Mouse (Mus musculus) retina, postnatal 7 days (tissue): ENCODE measurements around the gene C8g.

Source experiments
- DNase-seq: peaks from one replicate; pipeline ENCODE4 v3.0.0-alpha.2; 2012; ENCODE audit warnings: low read depth, low spot score

Gene C8g

DNA sequence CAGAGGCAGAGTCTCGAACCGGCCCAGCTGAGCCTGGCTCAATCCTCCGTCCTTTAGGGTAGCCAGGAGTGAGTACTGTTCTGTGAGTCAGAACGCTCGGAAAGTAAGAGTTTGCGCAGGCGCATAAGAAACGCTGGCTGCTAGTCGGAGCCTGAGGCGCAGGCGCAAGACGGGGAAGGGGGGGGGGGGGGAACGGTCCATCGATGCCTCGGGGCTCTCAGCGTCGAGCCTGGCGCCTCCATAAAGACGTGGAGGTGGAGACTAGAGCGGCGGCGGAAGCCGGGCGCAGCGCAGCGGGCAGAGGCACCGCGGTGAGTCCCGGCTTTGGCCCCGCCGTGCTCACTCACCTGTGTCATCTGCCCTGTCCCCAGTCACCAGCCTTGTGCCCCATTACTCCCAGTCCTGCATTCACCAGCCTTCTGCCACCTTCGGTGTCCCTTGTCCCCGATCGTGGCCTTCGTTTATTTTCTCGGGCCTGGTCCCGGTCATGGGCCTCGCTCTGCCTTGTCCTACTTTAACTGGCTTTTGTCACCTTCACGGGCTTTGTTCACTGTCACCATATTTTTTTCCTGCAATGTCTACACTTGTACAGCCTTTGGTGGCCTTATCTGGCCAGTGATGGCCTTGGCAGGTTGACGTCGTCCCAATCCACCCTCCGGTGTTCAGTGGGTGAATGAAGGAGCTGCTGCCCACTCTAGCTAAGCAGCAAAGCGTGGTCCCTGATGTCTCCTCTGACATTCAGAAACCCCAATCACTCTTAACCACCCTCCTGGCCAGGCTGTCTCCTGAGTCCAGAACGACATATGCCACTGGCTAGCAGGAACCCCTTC is 728 bp downstream of the C8g start, which contains the start of gene Fbxw5:
Fbxw5 (plus strand) TSS at position 175 of the 830 bp plus-strand sequence.
- DNase-seq = peak; percentile 94

- no peak for DNase-seq
Observed at GRCm38 (mm10) chr2:25500071-25500575, 1.4 kb downstream of the C8g start.

GRCm38 (mm10) chr2:25498622-25499478 is 2.7 kb downstream of the C8g start:
- no peak for DNase-seq

DNA sequence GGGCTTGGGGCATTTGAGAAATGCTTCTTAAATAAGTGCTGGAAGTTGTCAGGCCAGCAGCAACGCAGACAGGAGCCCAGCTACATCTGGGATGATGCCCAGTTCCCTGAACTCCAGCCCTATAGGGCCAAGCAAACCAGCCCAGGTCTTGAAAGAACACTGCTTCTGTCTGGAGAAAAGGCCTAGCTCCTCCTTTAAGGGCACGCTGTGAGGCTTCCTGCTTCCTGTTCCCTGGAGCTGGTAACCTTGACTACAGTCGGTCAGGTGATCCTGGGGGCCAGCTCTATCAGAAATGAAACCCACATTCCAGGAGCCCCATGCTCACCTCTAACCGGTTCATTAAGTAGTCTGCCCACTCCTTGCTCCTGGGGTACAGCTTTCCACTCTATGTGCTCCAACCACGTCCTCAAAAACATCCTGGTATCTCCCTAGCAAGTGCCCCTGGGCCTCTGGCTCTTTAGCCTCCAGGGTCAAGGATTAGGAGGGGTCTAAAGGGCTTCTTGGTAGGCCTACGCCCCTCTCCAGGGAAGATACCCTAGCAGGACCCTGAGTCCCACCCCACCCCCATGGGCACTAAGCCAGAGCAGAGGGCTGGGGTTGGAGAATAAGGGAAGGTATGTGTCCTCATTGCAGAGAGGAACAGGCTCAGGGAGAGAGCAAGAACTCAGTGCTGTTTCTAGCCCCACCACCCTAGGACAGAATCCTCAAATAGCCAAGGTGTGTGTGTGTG is 3.5 kb downstream of the C8g start:
- DNase-seq = no peak

GRCm38 (mm10) chr2:25496462-25496861 is 5.1 kb downstream of the C8g start:
- DNase-seq = peak; percentile 36

GRCm38 (mm10) chr2:25493476-25493961 is 8.0 kb downstream of the C8g start, which contains the start of gene Lcn12:
Gene Lcn12, minus strand, starts transcription at chr2:25493911.
- no peak for DNase-seq

DNA sequence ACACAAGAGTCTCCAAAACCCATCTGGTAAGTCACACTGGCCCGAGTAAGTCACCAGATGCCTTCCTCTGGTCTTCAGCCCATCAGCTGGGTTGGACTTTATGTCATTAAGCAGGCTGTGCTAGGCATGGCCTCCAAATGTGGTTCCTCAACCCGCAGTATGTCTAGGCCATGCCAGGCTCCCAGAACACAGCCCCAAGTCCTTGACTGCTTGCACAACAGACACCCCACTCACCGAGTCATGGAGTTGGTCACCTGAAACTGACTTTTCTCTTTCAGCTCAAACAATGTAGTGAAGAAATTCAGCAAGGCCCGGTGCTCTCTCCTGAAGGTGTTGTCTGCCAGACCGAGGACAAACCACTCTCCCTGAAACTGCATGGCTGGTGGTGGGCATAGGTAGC is 8.5 kb downstream of the C8g start:
- DNase-seq = no peak

- DNase-seq = no peak
Observed at GRCm38 (mm10) chr2:25488671-25489068, 12.8 kb downstream of the C8g start.

DNA sequence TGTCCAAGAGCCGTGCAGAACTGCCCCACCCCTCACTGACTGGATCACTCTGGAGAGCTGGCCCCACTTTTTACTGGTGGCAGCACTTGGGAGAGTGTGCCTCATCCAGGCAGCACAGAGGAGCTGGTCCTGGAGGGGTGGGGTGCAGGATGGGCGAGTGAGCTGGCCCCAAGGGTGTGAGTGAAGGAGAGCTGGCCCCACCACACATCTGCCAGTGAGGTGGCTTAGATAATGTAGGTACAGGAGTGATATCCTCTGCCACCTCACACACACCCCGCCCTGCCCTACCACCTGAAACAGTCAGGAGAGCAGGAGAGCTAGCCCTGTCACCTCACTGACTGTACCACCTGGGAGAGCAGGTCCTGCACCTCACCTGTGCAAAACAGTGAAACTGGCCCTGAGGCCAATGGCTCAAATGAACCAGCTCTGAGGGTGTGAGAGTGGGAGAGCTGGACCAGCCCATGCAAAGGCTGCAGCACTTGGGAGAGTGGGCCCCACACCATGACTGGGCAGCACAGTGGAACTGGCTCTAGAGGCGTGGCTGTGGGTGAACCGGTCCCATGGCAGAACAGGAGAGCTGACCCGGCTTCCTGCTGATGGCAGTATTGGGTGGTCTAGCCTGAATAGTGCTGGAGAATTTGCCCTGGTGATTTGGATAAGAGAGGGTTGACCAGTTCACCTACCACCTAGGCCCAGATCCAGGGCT is 13.4 kb downstream of the C8g start:
- DNase-seq = no peak

DNA sequence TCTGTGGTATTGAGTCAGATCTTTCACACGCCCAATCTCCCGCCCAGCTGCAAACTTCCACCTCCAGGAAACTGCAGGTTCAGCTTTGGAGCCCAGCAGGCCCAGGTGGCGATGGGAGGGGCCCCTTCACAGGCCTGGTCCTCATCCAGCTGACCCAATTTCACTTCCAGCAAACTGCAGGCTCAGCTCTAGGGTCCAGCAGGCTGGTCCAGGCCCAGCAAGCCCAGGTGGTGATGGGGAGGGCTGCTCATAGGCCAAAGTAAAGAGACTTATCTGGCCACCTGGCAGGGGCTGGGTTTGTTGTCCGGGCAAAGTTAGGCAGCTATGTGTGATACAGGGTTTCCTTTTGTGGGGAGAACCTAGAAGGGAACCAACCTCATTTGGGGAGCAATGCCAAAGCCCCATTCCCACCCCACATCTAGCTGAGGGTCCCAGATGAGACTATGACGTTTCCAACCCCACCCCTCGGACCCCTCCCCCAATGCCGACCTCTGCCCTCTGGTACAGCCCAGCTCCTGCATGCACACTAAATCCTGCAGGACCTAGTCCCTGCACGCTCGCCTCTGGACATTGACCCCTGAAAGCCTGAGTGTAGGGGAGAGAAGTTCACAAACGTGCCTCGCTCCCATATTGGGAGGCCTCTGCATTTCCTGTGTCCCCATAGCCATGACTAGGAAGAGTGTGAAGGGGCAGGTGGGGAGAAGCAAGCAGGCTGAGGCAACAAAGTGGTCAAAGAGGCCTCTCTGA is 16.4 kb downstream of the C8g start:
- peak; percentile 32 for DNase-seq

GRCm38 (mm10) chr2:25482969-25483368 is 18.6 kb downstream of the C8g start:
- peak; percentile 37 for DNase-seq

DNA sequence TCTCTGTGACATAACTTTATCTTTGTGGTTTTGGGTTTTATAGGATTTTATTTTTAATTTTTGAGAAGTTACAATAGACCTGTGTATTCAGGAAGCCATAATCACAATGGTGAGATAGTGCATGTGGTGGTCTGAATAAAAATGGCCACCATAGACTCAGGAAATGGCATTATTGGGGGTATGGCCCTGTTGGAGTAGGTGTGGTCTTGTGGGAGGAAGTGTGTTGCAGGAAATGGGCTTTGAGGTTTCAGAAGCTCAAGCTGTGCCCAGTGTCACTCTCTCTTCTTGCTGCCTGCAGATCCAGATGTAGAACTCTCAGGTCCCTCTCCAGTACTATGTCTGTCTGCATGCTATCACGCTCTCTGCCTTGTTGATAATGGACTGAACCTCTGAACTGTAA is 21.0 kb downstream of the C8g start:
- no peak for DNase-seq

DNA sequence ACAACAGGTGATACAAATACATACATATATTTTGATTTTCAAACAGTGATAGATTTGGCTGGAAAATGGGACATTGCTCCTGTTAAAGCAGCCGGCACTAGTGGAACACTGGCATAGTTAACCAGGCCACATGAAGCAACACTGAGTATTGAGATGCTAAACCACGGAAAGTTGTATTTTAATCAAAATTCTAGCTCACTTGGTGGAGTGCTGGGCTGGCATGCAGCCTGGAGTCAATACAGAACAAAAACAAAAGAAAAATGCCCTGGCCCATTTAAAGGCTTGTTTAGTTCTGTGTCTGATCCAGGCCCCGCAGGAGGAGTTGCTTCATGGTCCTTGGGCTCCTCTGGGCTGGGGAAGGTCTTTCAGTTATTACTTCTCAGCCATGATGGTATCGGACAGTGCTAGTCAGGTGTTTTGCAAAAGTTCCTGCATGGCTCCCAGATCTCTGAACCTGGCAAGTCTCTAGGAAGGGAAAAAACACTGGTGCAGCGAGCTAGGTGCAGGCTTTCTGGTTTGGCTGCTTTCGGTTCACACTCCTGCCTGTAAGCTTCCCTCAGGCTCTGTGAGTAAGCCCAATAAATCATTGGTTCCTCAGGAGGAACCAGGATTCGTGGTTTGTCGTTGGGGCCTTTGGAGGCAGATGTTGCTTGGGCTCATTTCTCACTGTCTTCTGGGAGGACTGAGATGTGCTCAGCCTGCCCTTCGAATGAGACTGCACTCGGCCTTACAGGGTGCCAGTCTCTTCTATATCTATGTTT is 21.8 kb downstream of the C8g start:
- DNase-seq = no peak

GRCm38 (mm10) chr2:25477967-25478675 is 23.4 kb downstream of the C8g start:
- no peak for DNase-seq

- no peak for DNase-seq
Observed at GRCm38 (mm10) chr2:25477541-25477940, 24.0 kb downstream of the C8g start.

DNA sequence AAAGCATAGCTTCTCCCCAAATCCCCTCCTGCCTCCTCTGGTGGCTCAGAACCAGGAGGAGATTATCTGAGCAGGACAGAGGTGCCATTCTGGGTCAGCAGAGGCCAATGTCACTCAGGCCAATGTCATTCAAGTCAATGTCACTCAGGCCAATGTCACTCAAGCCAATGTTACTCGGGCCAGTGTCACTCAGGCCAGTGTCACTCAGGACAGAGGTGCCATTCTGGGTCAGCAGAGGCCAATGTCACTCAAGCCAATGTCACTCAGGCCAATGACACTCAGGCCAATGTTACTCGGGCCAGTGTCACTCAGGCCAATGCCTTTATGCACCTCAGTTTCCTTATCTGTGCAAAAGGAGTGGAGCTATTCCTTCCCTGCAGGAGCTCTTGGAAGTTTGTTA is 29.0 kb downstream of the C8g start:
- no peak for DNase-seq

- DNase-seq = no peak
Observed at GRCm38 (mm10) chr2:25469969-25470368, 31.6 kb downstream of the C8g start, which contains the start of gene Ptgds. Gene Ptgds, minus strand, starts transcription at chr2:25470046.
